20 mouse cellular contexts compared by ENCODE assay signal in genomic region chr1:43397096-43397495, GRCm38 (mm10). TPM values are rescaled to one million over a fixed set of nuclear protein-coding genes. Genes with fewer than 3 reads are reported as not detected.
DNase-seq lines count a peak whose midpoint lies in the region; ATAC-seq and TF ChIP-seq lines count a peak whose summit lies in the region.
"Had no signal": no experiment of that assay in that cellular context is flagged by ENCODE, and none has a peak within 500 bp of the region (broad histone marks: within the 10 kb centered on the region; RNA-seq: fewer than 3 reads in every experiment).

No protein-coding gene starts in this region.

- no peaks in the 10 kb centered on the region for H3K79me2 ChIP-seq in liver, adult 2 months (ENCODE audit: control insufficient read depth, insufficient read depth, low read length)
- H3K79me2 ChIP-seq in myocyte (ENCODE audit: control insufficient read depth, insufficient read depth): no peaks in the 10 kb centered on the region

- peak; percentile 10 for DNase-seq in liver, adult 2 months (ENCODE audit: extremely low read depth, low read depth, low spot score)
- no peak for DNase-seq in liver
- peak; percentile 41 to 80 for DNase-seq in cerebellum, adult 2 months
- peak; percentile 69 to 71 for DNase-seq in cerebellum, postnatal 10 days
- no peak for DNase-seq in forebrain, embryonic 14.5 days (ENCODE audit: low spot score)
- DNase-seq in urinary bladder, adult 18-20 months (ENCODE audit: low spot score in 2 of 2): no peak
- DNase-seq in gastrocnemius, postnatal 25 days: no peak
- DNase-seq: gastrocnemius, adult 2 months; heart, postnatal 10 days; heart, postnatal 4 days; kidney, adult 11 months; kidney, adult 9 months had no signal

- 50% methylated on average over 2 of the region's 2 CpGs for WGBS in liver, adult 2 months
- WGBS in cerebellum, adult 2 months: 29% methylated on average over 2 of the region's 2 CpGs
- WGBS in forebrain, embryonic 14.5 days: 91% methylated on average over 2 of the region's 2 CpGs

- H3K4me1 ChIP-seq in liver, adult 2 months (ENCODE audit: control insufficient read depth, insufficient read depth, low read length): no peaks in the 10 kb centered on the region
- peaks cover 9% of the 10 kb centered on the region for H3K4me1 ChIP-seq in cerebellum, adult 2 months (ENCODE audit: control insufficient read depth, insufficient read depth, low read length)
- no peaks in the 10 kb centered on the region for H3K4me1 ChIP-seq in forebrain, embryonic 14.5 days (ENCODE audit: control insufficient read depth, insufficient read depth, low read length)
- H3K4me1 ChIP-seq: forebrain, embryonic 13.5 days had no signal

- peak overlapping the region; percentile 53 for H3K4me2 ChIP-seq in myocyte (ENCODE audit: low read depth)
- H3K4me2 ChIP-seq in forebrain, embryonic 14.5 days (ENCODE audit: low read length): no peak overlapping the region
- H3K4me2 ChIP-seq: forebrain, embryonic 13.5 days; hindbrain, embryonic 12.5 days had no signal

- H3K27ac ChIP-seq in liver, adult 2 months (replicated peaks; ENCODE audit: insufficient read depth, low read depth, low read length): no peak overlapping the region
- H3K27ac ChIP-seq in cerebellum, adult 2 months (ENCODE audit: insufficient read depth, low read length): no peak overlapping the region
- H3K27ac ChIP-seq in forebrain, embryonic 14.5 days (ENCODE audit: low read depth, low read length): no peak overlapping the region
- H3K27ac ChIP-seq: embryonic facial prominence, embryonic 10.5 days; forebrain, embryonic 13.5 days; gastrocnemius, adult 2 months; hindbrain, embryonic 12.5 days had no signal

- H3K9me3 ChIP-seq in forebrain, embryonic 14.5 days (replicated peaks; ENCODE audit: control insufficient read depth, low read length): no peaks in the 10 kb centered on the region
- H3K9me3 ChIP-seq: embryonic facial prominence, embryonic 10.5 days; forebrain, embryonic 13.5 days; hindbrain, embryonic 12.5 days had no signal

- no peak overlapping the region for H3ac ChIP-seq in myocyte (ENCODE audit: control insufficient read depth, insufficient read length)

- peaks cover 8% of the 10 kb centered on the region; the same call in 1 of the 2 replicates for H3K27me3 ChIP-seq in liver, adult 2 months (ENCODE audit: control insufficient read depth, insufficient read depth, low read length)
- H3K27me3 ChIP-seq in cerebellum, adult 2 months (ENCODE audit: control insufficient read depth, insufficient read depth, low read length): no peaks in the 10 kb centered on the region
- H3K27me3 ChIP-seq in myocyte (ENCODE audit: control insufficient read depth, insufficient read depth, insufficient read length): no peaks in the 10 kb centered on the region
- H3K27me3 ChIP-seq in forebrain, embryonic 14.5 days (replicated peaks; ENCODE audit: control insufficient read depth, insufficient read depth, low read length): no peaks in the 10 kb centered on the region
- H3K27me3 ChIP-seq: CH12.LX; forebrain, embryonic 13.5 days; hindbrain, embryonic 12.5 days; Patski had no signal

- no peaks in the 10 kb centered on the region for H3K36me3 ChIP-seq in liver, adult 2 months (ENCODE audit: control insufficient read depth, insufficient read depth, low read length)
- H3K36me3 ChIP-seq in myocyte (ENCODE audit: control insufficient read depth, insufficient read depth): no peaks in the 10 kb centered on the region
- H3K36me3 ChIP-seq in forebrain, embryonic 14.5 days (ENCODE audit: control insufficient read depth, insufficient read depth, low read length): no peaks in the 10 kb centered on the region
- H3K36me3 ChIP-seq: embryonic facial prominence, embryonic 10.5 days; hindbrain, embryonic 12.5 days had no signal

- H3K9ac ChIP-seq in liver, adult 2 months (ENCODE audit: low read depth, low read length): no peak overlapping the region
- H3K9ac ChIP-seq in forebrain, embryonic 14.5 days (ENCODE audit: low read length): no peak overlapping the region
- H3K9ac ChIP-seq: forebrain, embryonic 13.5 days; hindbrain, embryonic 12.5 days had no signal

- TF ChIP-seq POLR2A in liver, adult 2 months (IDR thresholded peaks at IDR 0.05; ENCODE audit: extremely low read depth, insufficient read depth, low read length): no peak
- TF ChIP-seq POLR2A in cerebellum, adult 2 months (IDR thresholded peaks at IDR 0.05; ENCODE audit: borderline replicate concordance, insufficient read depth, low read length): no peak
- TF ChIP-seq POLR2A in myocyte (IDR thresholded peaks at IDR 0.05; ENCODE audit: insufficient read length, low read depth): no peak

- no peak overlapping the region for H3K4me3 ChIP-seq in liver, adult 2 months (ENCODE audit: insufficient read depth, low read depth, low read length)
- no peak overlapping the region for H3K4me3 ChIP-seq in cerebellum, adult 2 months (replicated peaks; ENCODE audit: insufficient read depth, low read depth, low read length)
- H3K4me3 ChIP-seq in myocyte: no peak overlapping the region
- H3K4me3 ChIP-seq in forebrain, embryonic 14.5 days (ENCODE audit: low read depth, low read length): no peak overlapping the region
- H3K4me3 ChIP-seq: embryonic facial prominence, embryonic 10.5 days; forebrain, embryonic 13.5 days; gastrocnemius, adult 2 months; hindbrain, embryonic 12.5 days had no signal

- ATAC-seq in forebrain, embryonic 14.5 days: no peak
- ATAC-seq: activated CD4-positive, CD25-positive, alpha-beta regulatory T cell, adult 4 months; forebrain, embryonic 13.5 days; hindbrain, embryonic 16.5 days; Patski had no signal

- no peak for TF ChIP-seq CTCF in liver, adult 2 months (IDR thresholded peaks at IDR 0.05; ENCODE audit: low read depth, low read length)
- TF ChIP-seq CTCF in cerebellum, adult 2 months (IDR thresholded peaks at IDR 0.05; ENCODE audit: borderline replicate concordance, insufficient read depth, low read depth, low read length): no peak

TF ChIP-seq in myocyte, 11 proteins besides CTCF, POLR2A, EP300 and RAD21:
- no peak for TF ChIP-seq TCF12 (IDR thresholded peaks at IDR 0.05; ENCODE audit: insufficient read depth, poor library complexity, severe bottlenecking)
TF ChIP-seq in myocyte: peak in this region for 0.

RNA-seq across cellular contexts. Expression of gene Nck2, which starts 47.3 kb away (rescaled TPM):
- total RNA-seq in liver, adult 2 months (2014; rRNA removed): 3.0 and 5.6 TPM in 2 replicates
- polyA plus RNA-seq in liver, adult 2 months (2012; rRNA removed): 2.5 TPM in 2 replicates
- polyA plus RNA-seq in cerebellum, adult 2 months (2012; rRNA removed): 21.0 and 23.1 TPM in 2 replicates
- 18.4 TPM for polyA plus RNA-seq in myocyte (2012; fragmentation: generic; extraction: Trizol)
- 37.4 and 44.5 TPM in 2 replicates for polyA plus RNA-seq in forebrain, embryonic 14.5 days (2014; fragmentation: Nextera tagmentation; extraction: Ambion mirVana)
- 10 to 100 TPM; 17.3 to 17.9 TPM for total RNA-seq in gastrocnemius, postnatal 25 days (2021)

Comparison
In these comparisons a context has a peak if more than half of its experiments do, and no peak if none do; other contexts are left out.
1. DNase-seq: peak in liver, adult 2 months (single experiment), cerebellum, adult 2 months (2 of 2) and cerebellum, postnatal 10 days (2 of 2); none in liver (single experiment), forebrain, embryonic 14.5 days (single experiment), urinary bladder, adult 18-20 months (0 of 2) and gastrocnemius, postnatal 25 days (single experiment).